Mouse (Mus musculus): ENCODE measurements around the gene Chpf. TPM values are rescaled to one million over a fixed set of nuclear protein-coding genes. Genes with fewer than 3 reads are reported as not detected.

Chpf gene
- polyA plus RNA-seq, 1 experiment from 2014 or later: 38.6 TPM

- no peak for ATAC-seq (ENCODE audit: low FRiP score, low TSS enrichment)
- H3K36me3 ChIP-seq (ENCODE audit: insufficient read depth, low read length): peaks cover 5% of the 10 kb centered on the region; the same call in 1 of the 2 replicates
- H3K4me1 ChIP-seq (ENCODE audit: insufficient read depth, low read length): peaks cover 71% of the 10 kb centered on the region
- H3K4me2 ChIP-seq (replicated peaks; ENCODE audit: low read depth, low read length): no peak overlapping the region
- WGBS: 15% methylated on average over 3 of the region's 3 CpGs
- H3K9me3 ChIP-seq (ENCODE audit: low read length): no peaks in the 10 kb centered on the region
- peak overlapping the region; percentile 7; the same call in 1 of the 2 replicates for H3K27ac ChIP-seq (ENCODE audit: low read length)
- no peak overlapping the region for H3K9ac ChIP-seq (replicated peaks; ENCODE audit: low read length)
- peaks cover 20% of the 10 kb centered on the region for H3K27me3 ChIP-seq (ENCODE audit: insufficient read depth, low read length)
- no peak overlapping the region for H3K4me3 ChIP-seq (ENCODE audit: low read length)
Observed at GRCm38 (mm10) chr1:75444208-75444607, 34.9 kb downstream of the Chpf start.

- 29% methylated on average over 12 of the region's 13 CpGs for WGBS
- Histone ChIP-seq H3K4me2 (replicated peaks; ENCODE audit: low read depth, low read length) (no peak overlapping the region), H3K27me3 (ENCODE audit: insufficient read depth, low read length) (peaks cover 14% of the 10 kb centered on the region; the same call in 1 of the 2 replicates), H3K4me3 (ENCODE audit: low read length) (no peak overlapping the region), H3K4me1 (ENCODE audit: insufficient read depth, low read length) (peaks cover 64% of the 10 kb centered on the region), H3K27ac (ENCODE audit: low read length) (peak overlapping the region; percentile 43; the same call in 1 of the 2 replicates), H3K36me3 (ENCODE audit: insufficient read depth, low read length) (peaks cover 5% of the 10 kb centered on the region; the same call in 1 of the 2 replicates), H3K9ac (replicated peaks; ENCODE audit: low read length) (0 out of 2 replicates have a peak overlapping the region, but pooled peaks have one; percentile 10), H3K9me3 (ENCODE audit: low read length) (no peaks in the 10 kb centered on the region)
- ATAC-seq (ENCODE audit: low FRiP score, low TSS enrichment): no peak
Observed at GRCm38 (mm10) chr1:75443247-75444024, 35.7 kb downstream of the Chpf start.

- Histone ChIP-seq H3K27me3 (ENCODE audit: insufficient read depth, low read length) (peaks cover 11% of the 10 kb centered on the region; the same call in 1 of the 2 replicates), H3K36me3 (ENCODE audit: insufficient read depth, low read length) (peaks cover 5% of the 10 kb centered on the region; the same call in 1 of the 2 replicates), H3K4me3 (ENCODE audit: low read length) (no peak overlapping the region), H3K9me3 (ENCODE audit: low read length) (no peaks in the 10 kb centered on the region), H3K4me1 (ENCODE audit: insufficient read depth, low read length) (peaks cover 57% of the 10 kb centered on the region), H3K27ac (ENCODE audit: low read length) (0 out of 2 replicates have a peak overlapping the region, but pooled peaks have one; percentile 27), H3K9ac (replicated peaks; ENCODE audit: low read length) (no peak overlapping the region), H3K4me2 (replicated peaks; ENCODE audit: low read depth, low read length) (no peak overlapping the region)
- WGBS: 44% methylated on average over 8 of the region's 8 CpGs
- ATAC-seq (ENCODE audit: low FRiP score, low TSS enrichment): no peak
Observed at GRCm38 (mm10) chr1:75442811-75443210, 36.3 kb downstream of the Chpf start.

GRCm38 (mm10) chr1:75442171-75442570 lies 36.9 kb downstream of the Chpf start:
- 80% methylated on average over 9 of the region's 9 CpGs for WGBS
- Histone ChIP-seq H3K27ac (ENCODE audit: low read length) (no peak overlapping the region), H3K4me3 (ENCODE audit: low read length) (no peak overlapping the region), H3K9me3 (ENCODE audit: low read length) (no peaks in the 10 kb centered on the region), H3K4me1 (ENCODE audit: insufficient read depth, low read length) (peaks cover 53% of the 10 kb centered on the region), H3K4me2 (replicated peaks; ENCODE audit: low read depth, low read length) (no peak overlapping the region), H3K27me3 (ENCODE audit: insufficient read depth, low read length) (peaks cover 5% of the 10 kb centered on the region; the same call in 1 of the 2 replicates), H3K36me3 (ENCODE audit: insufficient read depth, low read length) (peaks cover 5% of the 10 kb centered on the region; the same call in 1 of the 2 replicates), H3K9ac (replicated peaks; ENCODE audit: low read length) (peak overlapping the region; percentile 40; the same call in 1 of the 2 replicates)
- ATAC-seq (ENCODE audit: low FRiP score, low TSS enrichment): no peak

GRCm38 (mm10) chr1:75441471-75441996 lies 37.6 kb downstream of the Chpf start:
- Histone ChIP-seq H3K4me1 (ENCODE audit: insufficient read depth, low read length) (peaks cover 53% of the 10 kb centered on the region), H3K27ac (ENCODE audit: low read length) (no peak overlapping the region), H3K9me3 (ENCODE audit: low read length) (no peaks in the 10 kb centered on the region), H3K27me3 (ENCODE audit: insufficient read depth, low read length) (peaks cover 3% of the 10 kb centered on the region; the same call in 1 of the 2 replicates), H3K36me3 (ENCODE audit: insufficient read depth, low read length) (peaks cover 5% of the 10 kb centered on the region; the same call in 1 of the 2 replicates), H3K4me3 (ENCODE audit: low read length) (no peak overlapping the region), H3K4me2 (replicated peaks; ENCODE audit: low read depth, low read length) (no peak overlapping the region), H3K9ac (replicated peaks; ENCODE audit: low read length) (no peak overlapping the region)
- no peak for ATAC-seq (ENCODE audit: low FRiP score, low TSS enrichment)
- 68% methylated on average over 15 of the region's 15 CpGs for WGBS

GRCm38 (mm10) chr1:75440661-75441060 lies 38.4 kb downstream of the Chpf start:
- 0 out of 2 replicates have a peak, but pooled peaks cover 3% of the 10 kb centered on the region for H3K27me3 ChIP-seq (ENCODE audit: insufficient read depth, low read length)
- no peak overlapping the region for H3K4me3 ChIP-seq (ENCODE audit: low read length)
- H3K4me1 ChIP-seq (ENCODE audit: insufficient read depth, low read length): peaks cover 49% of the 10 kb centered on the region
- H3K4me2 ChIP-seq (replicated peaks; ENCODE audit: low read depth, low read length): no peak overlapping the region
- 87% methylated on average over 7 of the region's 7 CpGs for WGBS
- H3K9ac ChIP-seq (replicated peaks; ENCODE audit: low read length): no peak overlapping the region
- no peak for ATAC-seq (ENCODE audit: low FRiP score, low TSS enrichment)
- no peak overlapping the region for H3K27ac ChIP-seq (ENCODE audit: low read length)
- no peaks in the 10 kb centered on the region for H3K9me3 ChIP-seq (ENCODE audit: low read length)
- peaks cover 5% of the 10 kb centered on the region; the same call in 1 of the 2 replicates for H3K36me3 ChIP-seq (ENCODE audit: insufficient read depth, low read length)

- H3K27ac ChIP-seq (ENCODE audit: low read length): no peak overlapping the region
- 79% methylated on average over 8 of the region's 9 CpGs for WGBS
- no peaks in the 10 kb centered on the region for H3K9me3 ChIP-seq (ENCODE audit: low read length)
- peaks cover 5% of the 10 kb centered on the region; the same call in 1 of the 2 replicates for H3K36me3 ChIP-seq (ENCODE audit: insufficient read depth, low read length)
- H3K4me2 ChIP-seq (replicated peaks; ENCODE audit: low read depth, low read length): no peak overlapping the region
- ATAC-seq (ENCODE audit: low FRiP score, low TSS enrichment): no peak
- peaks cover 30% of the 10 kb centered on the region for H3K4me1 ChIP-seq (ENCODE audit: insufficient read depth, low read length)
- no peak overlapping the region for H3K9ac ChIP-seq (replicated peaks; ENCODE audit: low read length)
- no peaks in the 10 kb centered on the region for H3K27me3 ChIP-seq (ENCODE audit: insufficient read depth, low read length)
- H3K4me3 ChIP-seq (ENCODE audit: low read length): no peak overlapping the region
Observed at GRCm38 (mm10) chr1:75438782-75439181, 40.3 kb downstream of the Chpf start.

GRCm38 (mm10) chr1:75435475-75436328 lies 43.4 kb downstream of the Chpf start, which contains the start of gene Gmppa:
TSS of gene Gmppa (plus strand) at chr1:75435930.
- H3K27ac ChIP-seq (ENCODE audit: low read length): peak within 1 kb of the TSS; percentile 41
- peak within 1 kb of the TSS; percentile 68 for H3K4me2 ChIP-seq (replicated peaks; ENCODE audit: low read depth, low read length)
- H3K4me1 ChIP-seq (ENCODE audit: insufficient read depth, low read length): peaks cover 13% of the 10 kb centered on the region
- H3K27me3 ChIP-seq (ENCODE audit: insufficient read depth, low read length): no peaks in the 10 kb centered on the region
- WGBS: 3% methylated on average over 28 of the region's 28 CpGs
- peak within 1 kb of the TSS; percentile 80 for H3K9ac ChIP-seq (replicated peaks; ENCODE audit: low read length)
- H3K9me3 ChIP-seq (ENCODE audit: low read length): no peaks in the 10 kb centered on the region
- H3K36me3 ChIP-seq (ENCODE audit: insufficient read depth, low read length): peaks cover 3% of the 10 kb centered on the region; the same call in 1 of the 2 replicates
- peak within 1 kb of the TSS; percentile 71 for H3K4me3 ChIP-seq (ENCODE audit: low read length)
- ATAC-seq (ENCODE audit: low FRiP score, low TSS enrichment): peak; percentile 87

- ATAC-seq (ENCODE audit: low FRiP score, low TSS enrichment): no peak
- no peak overlapping the region for H3K9ac ChIP-seq (replicated peaks; ENCODE audit: low read length)
- no peak overlapping the region for H3K4me3 ChIP-seq (ENCODE audit: low read length)
- H3K27me3 ChIP-seq (ENCODE audit: insufficient read depth, low read length): peaks cover 41% of the 10 kb centered on the region
- no peak overlapping the region for H3K4me2 ChIP-seq (replicated peaks; ENCODE audit: low read depth, low read length)
- WGBS: 36% methylated on average over 10 of the region's 10 CpGs
- H3K4me1 ChIP-seq (ENCODE audit: insufficient read depth, low read length): peaks cover 21% of the 10 kb centered on the region
- H3K9me3 ChIP-seq (ENCODE audit: low read length): no peaks in the 10 kb centered on the region
- H3K36me3 ChIP-seq (ENCODE audit: insufficient read depth, low read length): no peaks in the 10 kb centered on the region
- H3K27ac ChIP-seq (ENCODE audit: low read length): no peak overlapping the region
Observed at GRCm38 (mm10) chr1:75425796-75426471, 53.2 kb downstream of the Chpf start.

All from kidney, embryonic 16.5 days (tissue).